9 mouse cellular contexts compared by ENCODE assay signal in the genomic region with DNA sequence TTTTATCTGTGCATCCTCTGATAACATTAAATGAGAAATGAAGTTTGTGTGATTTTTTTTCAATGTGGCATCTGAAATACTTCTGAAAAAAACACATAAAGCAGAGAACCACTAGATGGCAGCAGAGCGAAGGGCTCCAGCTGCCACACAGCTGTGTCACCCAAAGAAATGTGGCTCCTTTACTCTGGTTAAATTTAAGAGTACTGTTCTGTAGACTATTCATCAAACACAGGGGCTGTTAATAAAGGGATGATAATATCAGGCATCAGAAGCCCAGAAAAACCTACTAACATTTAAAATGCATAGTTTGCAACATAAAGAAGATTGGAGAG. TPM values are rescaled to one million over a fixed set of nuclear protein-coding genes. Genes with fewer than 3 reads are reported as not detected.
DNase-seq lines count a peak whose midpoint lies in the region; ATAC-seq lines count a peak whose summit lies in the region.
"Had no signal": no experiment of that assay in that cellular context is flagged by ENCODE, and none has a peak within 500 bp of the region (broad histone marks: within the 10 kb centered on the region; RNA-seq: fewer than 3 reads in every experiment).

No protein-coding gene starts in this region.

- H3K4me1 ChIP-seq in forebrain, embryonic 13.5 days: no peaks in the 10 kb centered on the region
- H3K4me1 ChIP-seq in midbrain, embryonic 13.5 days (replicated peaks): no peaks in the 10 kb centered on the region
- H3K4me1 ChIP-seq: liver, embryonic 15.5 days had no signal

- peak; percentile 24 for DNase-seq in gastrocnemius, adult 18-20 months (ENCODE audit: low spot score)
- no peak for DNase-seq in gastrocnemius, postnatal 36 days
- DNase-seq in 416B (ENCODE audit: low read depth): peak; percentile 70
- DNase-seq in adipocyte (ENCODE audit: low spot score): peak; percentile 80
- peak; percentile 60 for DNase-seq in kidney, postnatal 14 days
- peak; percentile 74 for DNase-seq in thymus, postnatal 0 days (ENCODE audit: low spot score)

- intact Hi-C loops in gastrocnemius, postnatal 36 days (cut with DNase I): loop anchor here (10.0 kb wide), 1 partner anchor 460 kb away; no protein-coding TSS in a partner anchor

- no peak overlapping the region for H3K9ac ChIP-seq in forebrain, embryonic 13.5 days
- H3K9ac ChIP-seq in midbrain, embryonic 13.5 days (replicated peaks): no peak overlapping the region
- H3K9ac ChIP-seq: liver, embryonic 15.5 days had no signal

- H3K27ac ChIP-seq in forebrain, embryonic 13.5 days: no peak overlapping the region
- no peak overlapping the region for H3K27ac ChIP-seq in midbrain, embryonic 13.5 days
- H3K27ac ChIP-seq: liver, embryonic 15.5 days had no signal

- 0% methylated on average over 1 of the region's 1 CpGs for WGBS in forebrain, embryonic 13.5 days
- 0% methylated on average over 1 of the region's 1 CpGs for WGBS in midbrain, embryonic 13.5 days

- H3K9me3 ChIP-seq in forebrain, embryonic 13.5 days (replicated peaks): no peaks in the 10 kb centered on the region
- no peaks in the 10 kb centered on the region for H3K9me3 ChIP-seq in midbrain, embryonic 13.5 days
- H3K9me3 ChIP-seq: liver, embryonic 15.5 days had no signal

- no peaks in the 10 kb centered on the region for H3K27me3 ChIP-seq in forebrain, embryonic 13.5 days
- H3K27me3 ChIP-seq in midbrain, embryonic 13.5 days: 0 out of 2 replicates have a peak, but pooled peaks cover 4% of the 10 kb centered on the region
- H3K27me3 ChIP-seq: liver, embryonic 15.5 days had no signal

- ATAC-seq in forebrain, embryonic 13.5 days: peak; percentile 89
- peak; percentile 78 for ATAC-seq in midbrain, embryonic 13.5 days

- H3K36me3 ChIP-seq in forebrain, embryonic 13.5 days (ENCODE audit: poor library complexity, severe bottlenecking): no peaks in the 10 kb centered on the region
- no peaks in the 10 kb centered on the region for H3K36me3 ChIP-seq in midbrain, embryonic 13.5 days
- H3K36me3 ChIP-seq: liver, embryonic 15.5 days had no signal

- no peak overlapping the region for H3K4me3 ChIP-seq in forebrain, embryonic 13.5 days
- no peak overlapping the region for H3K4me3 ChIP-seq in midbrain, embryonic 13.5 days (replicated peaks)
- H3K4me3 ChIP-seq: liver, embryonic 15.5 days had no signal

- no peak overlapping the region for H3K4me2 ChIP-seq in forebrain, embryonic 13.5 days
- H3K4me2 ChIP-seq in midbrain, embryonic 13.5 days (replicated peaks): no peak overlapping the region
- H3K4me2 ChIP-seq: liver, embryonic 15.5 days had no signal

RNA-seq across cellular contexts. Expression of a gene that starts 38.1 kb away (rescaled TPM):
- total RNA-seq in gastrocnemius, adult 18-20 months (2021): not detected
- total RNA-seq in gastrocnemius, postnatal 36 days (2021): not detected
- polyA plus RNA-seq in forebrain, embryonic 13.5 days (2015; fragmentation: Nextera tagmentation; extraction: Ambion mirVana): not detected in 2 replicates
- not detected in 2 replicates for polyA plus RNA-seq in midbrain, embryonic 13.5 days (2015; fragmentation: Nextera tagmentation; extraction: Ambion mirVana)
- polyA plus RNA-seq in thymus, postnatal 0 days (2015; fragmentation: Nextera tagmentation; extraction: Ambion mirVana): not detected in 2 replicates
- polyA plus RNA-seq: liver, embryonic 15.5 days had no signal

RNA-seq across cellular contexts. Expression of a gene that starts 57.2 kb away (rescaled TPM):
- total RNA-seq in gastrocnemius, adult 18-20 months (2021): 100 to 1,000 TPM; 105 to 125 TPM
- 100 to 1,000 TPM in 1 of 2 experiments, 10 to 100 TPM in 1; 98.9 to 109 TPM for total RNA-seq in gastrocnemius, postnatal 36 days (2021)
- polyA plus RNA-seq in forebrain, embryonic 13.5 days (2015; fragmentation: Nextera tagmentation; extraction: Ambion mirVana): 399 and 418 TPM in 2 replicates
- polyA plus RNA-seq in midbrain, embryonic 13.5 days (2015; fragmentation: Nextera tagmentation; extraction: Ambion mirVana): 388 and 407 TPM in 2 replicates
- 251 and 260 TPM in 2 replicates for polyA plus RNA-seq in thymus, postnatal 0 days (2015; fragmentation: Nextera tagmentation; extraction: Ambion mirVana)

RNA-seq across cellular contexts. Expression of a gene that starts 58.2 kb away (rescaled TPM):
- 1 to 10 TPM; 5.3 to 5.4 TPM for total RNA-seq in gastrocnemius, adult 18-20 months (2021)
- total RNA-seq in gastrocnemius, postnatal 36 days (2021): 1 to 10 TPM; 5.6 to 6.6 TPM
- 41.4 and 42.5 TPM in 2 replicates for polyA plus RNA-seq in forebrain, embryonic 13.5 days (2015; fragmentation: Nextera tagmentation; extraction: Ambion mirVana)
- 51.1 and 56.8 TPM in 2 replicates for polyA plus RNA-seq in midbrain, embryonic 13.5 days (2015; fragmentation: Nextera tagmentation; extraction: Ambion mirVana)
- polyA plus RNA-seq in thymus, postnatal 0 days (2015; fragmentation: Nextera tagmentation; extraction: Ambion mirVana): 24.1 and 24.4 TPM in 2 replicates

Comparison
In these comparisons a context has a peak if more than half of its experiments do, and no peak if none do; other contexts are left out.
1. DNase-seq: peak in gastrocnemius, adult 18-20 months (single experiment), 416B (single experiment), adipocyte (single experiment), kidney, postnatal 14 days (single experiment) and thymus, postnatal 0 days (single experiment); none in gastrocnemius, postnatal 36 days (0 of 2).